Mouse (Mus musculus) midbrain, embryonic 13.5 days (tissue): ENCODE data around the gene Ttc39b. TPM values are rescaled to one million over a fixed set of nuclear protein-coding genes. Genes with fewer than 3 reads are reported as not detected.

ENCODE experiments used
- ATAC-seq: fragments of 200-750 bp; cut with Nextera tagmentation; 2 replicates; pipeline ENCODE4 v1.8.0; 2017; ENCODE audit warnings: mild to moderate bottlenecking, moderate TSS enrichment, moderate library complexity
- H3K27ac ChIP-seq: fragments of 300-500 bp; sonication (generic); 2 replicates; pipeline ENCODE4 v1.5.1; 2015; ENCODE audit warnings: inconsistent platforms, mild to moderate bottlenecking, moderate library complexity
- H3K27me3 ChIP-seq: fragments of 300-500 bp; sonication (generic); 2 replicates; pipeline ENCODE4 v1.6.1; 2015; ENCODE audit warnings: mild to moderate bottlenecking, inconsistent platforms
- H3K36me3 ChIP-seq: fragments of 300-500 bp; sonication (generic); 2 replicates; pipeline ENCODE4 v1.6.1; 2015; ENCODE audit warnings: mild to moderate bottlenecking, inconsistent platforms
- H3K4me1 ChIP-seq: fragments of 300-500 bp; sonication (generic); replicated peaks from 2 replicates; pipeline ENCODE4 v1.6.1; 2015; ENCODE audit warnings: inconsistent platforms
- H3K4me2 ChIP-seq: fragments of 300-500 bp; sonication (generic); replicated peaks from 2 replicates; pipeline ENCODE4 v1.6.1; 2015; ENCODE audit warnings: moderate library complexity, mild to moderate bottlenecking, inconsistent platforms
- H3K4me3 ChIP-seq: fragments of 300-500 bp; sonication (generic); replicated peaks from 2 replicates; pipeline ENCODE4 v1.5.1; 2015; ENCODE audit warnings: mild to moderate bottlenecking, inconsistent platforms
- H3K9ac ChIP-seq: fragments of 300-500 bp; sonication (generic); replicated peaks from 2 replicates; pipeline ENCODE4 v1.6.1; 2015; ENCODE audit warnings: mild to moderate bottlenecking, inconsistent platforms
- H3K9me3 ChIP-seq: fragments of 300-500 bp; sonication (generic); 2 replicates; pipeline ENCODE4 v1.6.1; 2016; ENCODE audit warnings: mild to moderate bottlenecking, inconsistent platforms
- WGBS: fragments of 180-500 bp; shearing (Covaris S2); methylation state at CpG from one replicate; pipeline ENCODE4 v1.1.7; 2015; 5-methylcytosine and 5-hydroxymethylcytosine counted together
- polyA plus RNA-seq: library from polyadenylated mRNA; unstranded; fragments of >200 nt; fragmentation: Nextera tagmentation; extraction: Ambion mirVana; gene quantifications from 2 replicates; pipeline ENCODE4 v1.2.1, GENCODE M21; 2015

The Ttc39b gene
- polyA plus RNA-seq, 1 experiment from 2014 or later: 3.7 TPM

GRCm38 (mm10) chr4:83337717-83338116 lies 13.7 kb upstream of the Ttc39b start:
- H3K4me1 ChIP-seq: no peaks in the 10 kb centered on the region
- H3K9me3 ChIP-seq: no peaks in the 10 kb centered on the region
- H3K9ac ChIP-seq: no peak overlapping the region
- no peaks in the 10 kb centered on the region for H3K27me3 ChIP-seq
- no peaks in the 10 kb centered on the region for H3K36me3 ChIP-seq
- H3K4me2 ChIP-seq: no peak overlapping the region
- no peak overlapping the region for H3K4me3 ChIP-seq
- WGBS: 65% methylated on average over 3 of the region's 3 CpGs
- H3K27ac ChIP-seq: no peak overlapping the region
- ATAC-seq: no peak

GRCm38 (mm10) chr4:83330369-83330768 lies 6.3 kb upstream of the Ttc39b start:
- Histone ChIP-seq H3K4me2 (no peak overlapping the region), H3K4me1 (no peaks in the 10 kb centered on the region), H3K27ac (no peak overlapping the region), H3K9me3 (no peaks in the 10 kb centered on the region), H3K9ac (no peak overlapping the region), H3K4me3 (no peak overlapping the region), H3K27me3 (peaks cover 3% of the 10 kb centered on the region; the same call in 1 of the 2 replicates), H3K36me3 (no peaks in the 10 kb centered on the region)
- no peak for ATAC-seq
- WGBS: 88% methylated on average over 4 of the region's 4 CpGs

DNA sequence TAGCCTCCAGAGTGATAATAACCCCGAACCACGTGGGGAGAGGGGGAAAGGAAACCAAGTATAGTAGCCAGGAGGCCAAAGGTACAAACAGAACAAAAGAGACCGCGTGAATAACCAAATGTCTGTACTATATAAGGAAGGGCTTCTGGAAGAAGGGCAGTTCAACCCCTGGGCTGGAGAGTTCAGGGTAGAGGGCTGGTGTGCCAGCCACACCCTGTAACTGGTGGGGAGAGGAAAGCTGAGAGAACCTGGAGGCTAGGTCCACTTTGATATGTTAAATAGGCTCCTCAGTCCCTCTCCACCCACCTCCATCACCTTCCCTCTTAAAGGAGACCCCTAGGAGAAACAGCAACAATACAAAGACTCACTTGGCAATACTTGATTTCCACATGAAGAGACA lies 5.6 kb upstream of the Ttc39b start:
- ATAC-seq: no peak
- H3K27ac ChIP-seq: no peak overlapping the region
- no peak overlapping the region for H3K9ac ChIP-seq
- no peak overlapping the region for H3K4me2 ChIP-seq
- no peak overlapping the region for H3K4me3 ChIP-seq
- H3K9me3 ChIP-seq: no peaks in the 10 kb centered on the region
- 64% methylated on average over 4 of the region's 4 CpGs for WGBS
- peaks cover 8% of the 10 kb centered on the region; the same call in 1 of the 2 replicates for H3K27me3 ChIP-seq
- no peaks in the 10 kb centered on the region; the same call in 1 of the 2 replicates for H3K4me1 ChIP-seq
- H3K36me3 ChIP-seq: no peaks in the 10 kb centered on the region

GRCm38 (mm10) chr4:83328026-83328945 lies 4.2 kb upstream of the Ttc39b start:
- no peak overlapping the region for H3K9ac ChIP-seq
- H3K36me3 ChIP-seq: no peaks in the 10 kb centered on the region
- H3K4me2 ChIP-seq: no peak overlapping the region
- H3K9me3 ChIP-seq: no peaks in the 10 kb centered on the region
- no peak for ATAC-seq
- 48% methylated on average over 9 of the region's 9 CpGs for WGBS
- H3K4me3 ChIP-seq: no peak overlapping the region
- H3K4me1 ChIP-seq: peaks cover 7% of the 10 kb centered on the region
- peaks cover 8% of the 10 kb centered on the region; the same call in 1 of the 2 replicates for H3K27me3 ChIP-seq
- no peak overlapping the region for H3K27ac ChIP-seq

- H3K27me3 ChIP-seq: peaks cover 12% of the 10 kb centered on the region; the same call in 1 of the 2 replicates
- WGBS: 90% methylated on average over 4 of the region's 4 CpGs
- H3K9me3 ChIP-seq: no peaks in the 10 kb centered on the region
- H3K36me3 ChIP-seq: no peaks in the 10 kb centered on the region
- no peak overlapping the region for H3K4me3 ChIP-seq
- H3K4me1 ChIP-seq: peaks cover 10% of the 10 kb centered on the region
- no peak overlapping the region for H3K4me2 ChIP-seq
- no peak for ATAC-seq
- H3K9ac ChIP-seq: no peak overlapping the region
- no peak overlapping the region for H3K27ac ChIP-seq
Observed at GRCm38 (mm10) chr4:83327526-83327925, 3.5 kb upstream of the Ttc39b start.

DNA sequence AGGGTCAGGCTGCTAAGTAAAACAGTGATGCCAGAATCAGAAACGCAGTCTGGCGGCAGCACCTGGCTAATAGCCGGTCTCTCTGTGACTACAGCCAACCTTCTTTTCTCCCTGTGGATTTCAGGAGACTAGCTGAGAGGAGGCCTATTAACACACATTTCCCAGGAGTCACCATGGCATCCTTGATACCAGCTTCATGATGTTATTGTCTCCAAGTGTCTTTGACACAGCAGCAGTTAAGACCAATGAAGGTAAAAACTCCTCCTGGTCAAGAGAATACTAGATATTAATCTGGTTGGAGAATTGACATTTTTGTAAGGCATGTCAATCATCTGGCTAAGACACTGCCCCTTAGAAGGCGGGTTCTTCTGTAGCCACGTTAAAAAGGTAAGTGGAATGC lies 1.3 kb upstream of the Ttc39b start:
- no peak for ATAC-seq
- 59% methylated on average over 5 of the region's 5 CpGs for WGBS
- H3K4me1 ChIP-seq: peaks cover 10% of the 10 kb centered on the region

DNA sequence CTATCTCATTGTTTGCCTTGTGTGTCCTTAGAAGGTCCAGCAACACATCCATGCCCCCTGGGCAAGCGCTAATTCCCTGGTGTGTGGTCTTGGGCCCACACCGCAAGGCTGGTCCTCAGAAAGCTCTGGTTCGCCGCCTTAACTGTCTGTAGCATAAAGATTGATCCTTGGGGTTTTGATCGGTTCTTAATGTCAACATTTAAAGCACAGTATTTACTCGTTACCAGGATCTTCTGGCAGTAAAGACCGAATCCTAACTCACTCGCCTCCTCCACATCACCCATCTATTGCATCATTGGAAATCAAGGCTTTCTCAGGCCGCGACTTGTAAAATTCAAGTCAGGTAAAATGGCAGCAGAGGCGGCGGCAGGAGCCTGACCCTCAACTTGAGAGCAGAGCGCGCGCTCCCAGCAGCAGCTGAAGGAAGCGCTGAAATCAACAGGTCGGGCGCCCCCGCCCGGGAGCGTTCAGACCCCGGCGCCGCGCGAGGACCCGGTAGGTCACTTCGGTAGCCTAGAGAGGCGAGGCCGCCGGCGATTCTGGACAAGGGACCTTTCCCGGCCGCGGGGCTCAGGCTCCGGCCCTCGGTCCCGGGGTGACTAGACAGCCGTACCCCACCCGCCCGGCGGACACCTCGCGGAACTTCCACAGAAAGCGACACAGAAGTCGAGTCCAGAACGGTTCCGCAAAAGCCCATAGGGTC lies 703 bp downstream of the Ttc39b start:
- H3K4me2 ChIP-seq: peak overlapping the region; percentile 100
- peak; percentile 72; the same call in 1 of the 2 replicates for ATAC-seq
- WGBS: 3% methylated on average over 48 of the region's 48 CpGs
- peak overlapping the region; percentile 64 for H3K9ac ChIP-seq
- peak overlapping the region; percentile 62 for H3K4me3 ChIP-seq
- peaks cover 20% of the 10 kb centered on the region for H3K27me3 ChIP-seq
- no peaks in the 10 kb centered on the region for H3K9me3 ChIP-seq
- no peak overlapping the region for H3K27ac ChIP-seq
- peaks cover 10% of the 10 kb centered on the region for H3K4me1 ChIP-seq
- no peaks in the 10 kb centered on the region for H3K36me3 ChIP-seq

More for the DNA sequence above, 1.3 kb upstream of the Ttc39b start:
- no peak overlapping the region for H3K27ac ChIP-seq
- peaks cover 20% of the 10 kb centered on the region for H3K27me3 ChIP-seq
- no peak overlapping the region for H3K9ac ChIP-seq
- H3K4me3 ChIP-seq: no peak overlapping the region
- no peak overlapping the region for H3K4me2 ChIP-seq
- no peaks in the 10 kb centered on the region for H3K9me3 ChIP-seq
- H3K36me3 ChIP-seq: no peaks in the 10 kb centered on the region

- WGBS: 93% methylated on average over 4 of the region's 4 CpGs
Observed at GRCm38 (mm10) chr4:83319736-83320135, 4.3 kb downstream of the Ttc39b start.

GRCm38 (mm10) chr4:83318758-83319157 lies 5.3 kb downstream of the Ttc39b start:
- Histone ChIP-seq H3K27ac (no peak overlapping the region), H3K27me3 (peaks cover 12% of the 10 kb centered on the region), H3K4me1 (peaks cover 7% of the 10 kb centered on the region), H3K9me3 (no peaks in the 10 kb centered on the region), H3K36me3 (no peaks in the 10 kb centered on the region), H3K9ac (no peak overlapping the region), H3K4me2 (no peak overlapping the region), H3K4me3 (no peak overlapping the region)
- WGBS: 42% methylated on average over 3 of the region's 3 CpGs
- ATAC-seq: no peak

More at GRCm38 (mm10) chr4:83319736-83320135, 4.3 kb downstream of the Ttc39b start:
- Histone ChIP-seq H3K36me3 (no peaks in the 10 kb centered on the region), H3K27me3 (peaks cover 12% of the 10 kb centered on the region), H3K4me2 (no peak overlapping the region), H3K4me3 (no peak overlapping the region), H3K9me3 (no peaks in the 10 kb centered on the region), H3K27ac (no peak overlapping the region), H3K4me1 (peaks cover 10% of the 10 kb centered on the region), H3K9ac (no peak overlapping the region)
- ATAC-seq: no peak

- Histone ChIP-seq H3K9ac (no peak overlapping the region), H3K4me2 (no peak overlapping the region), H3K36me3 (no peaks in the 10 kb centered on the region), H3K27ac (no peak overlapping the region), H3K9me3 (no peaks in the 10 kb centered on the region), H3K27me3 (peaks cover 8% of the 10 kb centered on the region), H3K4me1 (no peaks in the 10 kb centered on the region), H3K4me3 (no peak overlapping the region)
- 80% methylated on average over 3 of the region's 3 CpGs for WGBS
- no peak for ATAC-seq
Observed at GRCm38 (mm10) chr4:83317826-83318348, 6.2 kb downstream of the Ttc39b start.

DNA sequence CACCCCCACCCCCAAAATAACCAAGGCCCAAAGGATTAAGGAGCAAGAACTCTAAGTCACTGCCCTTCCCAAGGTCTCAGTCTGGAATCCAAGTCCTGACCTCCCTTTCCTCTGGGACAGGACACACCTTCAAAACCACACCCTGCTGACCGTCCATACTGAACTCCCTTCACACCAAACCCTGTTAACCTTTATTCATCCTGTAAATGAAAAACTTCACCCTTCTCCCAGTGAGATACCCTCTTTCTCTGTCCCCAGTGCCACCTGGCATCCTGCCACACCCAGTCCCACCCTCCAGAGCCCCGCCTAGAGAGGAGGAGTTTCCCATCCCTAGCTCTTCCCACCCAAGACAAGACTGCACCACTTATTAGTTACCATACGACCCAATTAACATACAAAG lies 7.3 kb downstream of the Ttc39b start:
- no peaks in the 10 kb centered on the region for H3K9me3 ChIP-seq
- no peak overlapping the region for H3K4me2 ChIP-seq
- H3K4me3 ChIP-seq: no peak overlapping the region
- no peak overlapping the region for H3K9ac ChIP-seq
- peaks cover 2% of the 10 kb centered on the region; the same call in 1 of the 2 replicates for H3K27me3 ChIP-seq
- H3K27ac ChIP-seq: no peak overlapping the region
- no peak for ATAC-seq
- WGBS: 73% methylated on average over 3 of the region's 3 CpGs
- no peaks in the 10 kb centered on the region for H3K36me3 ChIP-seq
- H3K4me1 ChIP-seq: no peaks in the 10 kb centered on the region

DNA sequence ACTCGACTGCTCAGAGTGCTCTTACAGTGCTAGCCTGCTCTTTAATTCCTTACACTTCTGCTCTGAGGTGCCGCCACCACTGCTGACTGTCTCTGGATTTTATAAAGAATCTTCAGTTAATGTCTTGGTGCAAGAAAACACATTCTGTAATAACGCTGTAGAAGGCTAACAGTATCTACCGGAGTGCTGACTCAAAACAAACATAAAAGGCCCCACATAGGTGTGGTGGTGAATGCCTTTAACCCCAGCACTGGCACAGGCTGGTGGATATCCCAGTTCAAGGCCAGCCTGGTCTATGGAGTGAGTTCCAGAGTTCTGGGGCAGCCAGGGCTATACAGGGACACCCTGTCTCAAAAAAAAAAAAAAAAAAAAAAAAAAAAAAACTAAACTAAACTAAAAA lies 8.1 kb downstream of the Ttc39b start:
- Histone ChIP-seq H3K27me3 (no peaks in the 10 kb centered on the region), H3K4me3 (no peak overlapping the region), H3K36me3 (no peaks in the 10 kb centered on the region), H3K9ac (no peak overlapping the region), H3K4me1 (no peaks in the 10 kb centered on the region), H3K27ac (no peak overlapping the region), H3K4me2 (no peak overlapping the region), H3K9me3 (no peaks in the 10 kb centered on the region)
- 81% methylated on average over 4 of the region's 4 CpGs for WGBS
- ATAC-seq: no peak
